In genomic region chr1:79671543-79672337, GRCm38 (mm10) we compare ENCODE assay signal across 8 mouse cellular contexts. TPM values are rescaled to one million over a fixed set of nuclear protein-coding genes. Genes with fewer than 3 reads are reported as not detected.
DNase-seq lines count a peak whose midpoint lies in the region; ATAC-seq lines count a peak whose summit lies in the region.

Gene Ap1s3 (minus strand): TSS chr1:79671972.

- under 1% methylated on average over 51 of the region's 51 CpGs for WGBS in heart, embryonic 11.5 days (ENCODE audit: insufficient replicate concordance)
- under 1% methylated on average over 51 of the region's 51 CpGs for WGBS in kidney, embryonic 15.5 days
- under 1% methylated on average over 51 of the region's 51 CpGs for WGBS in liver, embryonic 15.5 days (ENCODE audit: insufficient replicate concordance)
- WGBS in stomach, embryonic 15.5 days, result under 1% methylated on average over 51 of the region's 51 CpGs

- no peaks in the 10 kb centered on the region for H3K4me1 ChIP-seq in heart, embryonic 11.5 days (ENCODE audit: control insufficient read depth, insufficient read depth, low read length)
- peaks cover 30% of the 10 kb centered on the region for H3K4me1 ChIP-seq in kidney, embryonic 15.5 days
- peaks cover 11% of the 10 kb centered on the region for H3K4me1 ChIP-seq in liver, embryonic 15.5 days (replicated peaks)
- H3K4me1 ChIP-seq in stomach, embryonic 15.5 days, result 0 out of 2 replicates have a peak, but pooled peaks cover 3% of the 10 kb centered on the region

- DNase-seq in layer of hippocampus, adult 11-12 months (ENCODE audit: low spot score), result peak; percentile 15
- no peak for DNase-seq in layer of hippocampus, postnatal 14 days (ENCODE audit: low spot score in 2 of 2)
- peak; percentile 63 for DNase-seq in neural tube, embryonic 10.5 days (ENCODE audit: extremely low spot score, low spot score)

- H3K4me3 ChIP-seq in heart, embryonic 11.5 days (ENCODE audit: low read depth, low read length), result peak within 1 kb of the TSS; percentile 56
- H3K4me3 ChIP-seq in kidney, embryonic 15.5 days (replicated peaks), result peak within 1 kb of the TSS; percentile 67
- peak within 1 kb of the TSS; percentile 70 for H3K4me3 ChIP-seq in liver, embryonic 15.5 days (replicated peaks)
- H3K4me3 ChIP-seq in stomach, embryonic 15.5 days (replicated peaks), result peak within 1 kb of the TSS; percentile 71

- no peaks in the 10 kb centered on the region for H3K9me3 ChIP-seq in heart, embryonic 11.5 days (replicated peaks; ENCODE audit: control insufficient read depth, low read length)
- no peaks in the 10 kb centered on the region for H3K9me3 ChIP-seq in kidney, embryonic 15.5 days (replicated peaks)
- no peaks in the 10 kb centered on the region for H3K9me3 ChIP-seq in liver, embryonic 15.5 days (replicated peaks)
- no peaks in the 10 kb centered on the region for H3K9me3 ChIP-seq in stomach, embryonic 15.5 days

- peak; percentile 82 for ATAC-seq in common myeloid progenitor, adult 5-6 weeks (replicated peaks; ENCODE audit: low read depth, poor library complexity, severe bottlenecking)
- ATAC-seq in heart, embryonic 11.5 days (replicated peaks; ENCODE audit: insufficient number of reproducible peaks, low FRiP score, low TSS enrichment), result peak; percentile 82
- peak; percentile 95 for ATAC-seq in kidney, embryonic 15.5 days (replicated peaks; ENCODE audit: low FRiP score)
- ATAC-seq in liver, embryonic 15.5 days (ENCODE audit: insufficient read depth), result peak; percentile 91
- ATAC-seq in stomach, embryonic 15.5 days (ENCODE audit: insufficient read depth, low FRiP score, low read depth), result peak; percentile 93

- no peak within 1 kb of the TSS for H3K27ac ChIP-seq in heart, embryonic 11.5 days (ENCODE audit: low read depth, low read length)
- peak within 1 kb of the TSS; percentile 81 for H3K27ac ChIP-seq in kidney, embryonic 15.5 days
- no peak within 1 kb of the TSS for H3K27ac ChIP-seq in liver, embryonic 15.5 days (replicated peaks)
- peak within 1 kb of the TSS; percentile 68 for H3K27ac ChIP-seq in stomach, embryonic 15.5 days

- H3K4me2 ChIP-seq in heart, embryonic 11.5 days, result peak within 1 kb of the TSS; percentile 83
- H3K4me2 ChIP-seq in kidney, embryonic 15.5 days, result peak within 1 kb of the TSS; percentile 87
- H3K4me2 ChIP-seq in liver, embryonic 15.5 days, result peak within 1 kb of the TSS; percentile 90
- H3K4me2 ChIP-seq in stomach, embryonic 15.5 days, result peak within 1 kb of the TSS; percentile 95

- no peaks in the 10 kb centered on the region for H3K36me3 ChIP-seq in heart, embryonic 11.5 days (ENCODE audit: control insufficient read depth, insufficient read depth, low read length)
- no peaks in the 10 kb centered on the region for H3K36me3 ChIP-seq in kidney, embryonic 15.5 days
- no peaks in the 10 kb centered on the region for H3K36me3 ChIP-seq in liver, embryonic 15.5 days (replicated peaks)
- no peaks in the 10 kb centered on the region for H3K36me3 ChIP-seq in stomach, embryonic 15.5 days

- peaks cover 28% of the 10 kb centered on the region for H3K27me3 ChIP-seq in heart, embryonic 11.5 days (ENCODE audit: control insufficient read depth, insufficient read depth, low read length)
- peaks cover 38% of the 10 kb centered on the region for H3K27me3 ChIP-seq in kidney, embryonic 15.5 days
- peaks cover 32% of the 10 kb centered on the region for H3K27me3 ChIP-seq in liver, embryonic 15.5 days
- H3K27me3 ChIP-seq in stomach, embryonic 15.5 days (replicated peaks), result 0 out of 2 replicates have a peak, but pooled peaks cover 2% of the 10 kb centered on the region

- peak within 1 kb of the TSS; percentile 50 for H3K9ac ChIP-seq in heart, embryonic 11.5 days (ENCODE audit: low read depth, low read length)
- H3K9ac ChIP-seq in kidney, embryonic 15.5 days, result peak within 1 kb of the TSS; percentile 59
- H3K9ac ChIP-seq in liver, embryonic 15.5 days, result peak within 1 kb of the TSS; percentile 57
- peak within 1 kb of the TSS; percentile 52 for H3K9ac ChIP-seq in stomach, embryonic 15.5 days

RNA-seq across cellular contexts. Expression of gene Ap1s3, which starts in this region (rescaled TPM):
- total RNA-seq in layer of hippocampus, postnatal 14 days (2021), result 1 to 10 TPM; 1.4 to 3.3 TPM
- 10.3 and 10.4 TPM in 2 replicates for total RNA-seq in common myeloid progenitor, adult 5-6 weeks (2017)
- polyA plus RNA-seq in heart, embryonic 11.5 days (2014; fragmentation: Nextera tagmentation; extraction: Ambion mirVana), result 0.08 and 0.30 TPM in 2 replicates
- polyA plus RNA-seq in kidney, embryonic 15.5 days (2015; fragmentation: Nextera tagmentation; extraction: Ambion mirVana), result 1.1 and 1.3 TPM in 2 replicates
- polyA plus RNA-seq in liver, embryonic 15.5 days (2015; fragmentation: Nextera tagmentation; extraction: Ambion mirVana), result 0.09 and 0.24 TPM in 2 replicates
- 0.53 and 0.57 TPM in 2 replicates for polyA plus RNA-seq in stomach, embryonic 15.5 days (2015; fragmentation: Nextera tagmentation; extraction: Ambion mirVana)

Comparison
In these comparisons a context has a peak if more than half of its experiments do, and no peak if none do; other contexts are left out.
1. DNase-seq: peak in layer of hippocampus, adult 11-12 months (single experiment) and neural tube, embryonic 10.5 days (single experiment); none in layer of hippocampus, postnatal 14 days (0 of 2).
2. Peak in ATAC-seq, H3K4me3 ChIP-seq, H3K9ac ChIP-seq and H3K4me2 ChIP-seq in heart, embryonic 11.5 days; RNA of the gene not detected or under 1 TPM.
3. Peak in ATAC-seq, H3K4me3 ChIP-seq, H3K9ac ChIP-seq and H3K4me2 ChIP-seq in liver, embryonic 15.5 days; RNA of the gene not detected or under 1 TPM.
4. Peak in ATAC-seq, H3K4me3 ChIP-seq, H3K27ac ChIP-seq, H3K9ac ChIP-seq and H3K4me2 ChIP-seq in stomach, embryonic 15.5 days; RNA of the gene not detected or under 1 TPM.
5. Peak in every context shown above with its lines, with median percentiles within 50 percentile points of each other: ATAC-seq, H3K4me2 ChIP-seq, H3K4me3 ChIP-seq and H3K9ac ChIP-seq.